Mouse (Mus musculus) embryonic facial prominence, embryonic 15.5 days (tissue): Measurements from ENCODE around the gene Efna4. TPM values are rescaled to one million over a fixed set of nuclear protein-coding genes. Genes with fewer than 3 reads are reported as not detected.
A peak's percentile ranks its signal among the peaks of the same experiment; 100 is the strongest.

ENCODE experiments used
- ATAC-seq: fragments of 200-750 bp; cut with Nextera tagmentation; 2 replicates; pipeline ENCODE4 v1.8.0; 2017; ENCODE audit warnings: low read depth, moderate TSS enrichment; ENCODE audit not compliant: insufficient number of reproducible peaks, low FRiP score, low TSS enrichment
- H3K27ac ChIP-seq: fragments of 300-500 bp; sonication (generic); replicated peaks from 2 replicates; pipeline ENCODE4 v1.5.1; 2015; ENCODE audit warnings: mild to moderate bottlenecking, inconsistent platforms
- H3K27me3 ChIP-seq: fragments of 300-500 bp; sonication (generic); 2 replicates; pipeline ENCODE4 v1.6.1; 2015; ENCODE audit warnings: inconsistent platforms
- H3K36me3 ChIP-seq: fragments of 300-500 bp; sonication (generic); 2 replicates; pipeline ENCODE4 v1.6.1; 2015; ENCODE audit warnings: mild to moderate bottlenecking, inconsistent platforms
- H3K4me1 ChIP-seq: fragments of 300-500 bp; sonication (generic); 2 replicates; pipeline ENCODE4 v1.6.1; 2015; ENCODE audit warnings: inconsistent platforms
- H3K4me2 ChIP-seq: fragments of 300-500 bp; sonication (generic); replicated peaks from 2 replicates; pipeline ENCODE4 v1.6.1; 2015; ENCODE audit warnings: mild to moderate bottlenecking, inconsistent platforms
- H3K4me3 ChIP-seq: fragments of 300-500 bp; sonication (generic); replicated peaks from 2 replicates; pipeline ENCODE4 v1.5.1; 2015; ENCODE audit warnings: mild to moderate bottlenecking, inconsistent platforms
- H3K9ac ChIP-seq: fragments of 300-500 bp; sonication (generic); 2 replicates; pipeline ENCODE4 v1.6.1; 2015; ENCODE audit warnings: inconsistent platforms
- H3K9me3 ChIP-seq: fragments of 300-500 bp; sonication (generic); replicated peaks from 2 replicates; pipeline ENCODE4 v1.6.1; 2016; ENCODE audit warnings: inconsistent platforms
- WGBS: fragments of 180-500 bp; shearing (Covaris S2); methylation state at CpG from one replicate; pipeline ENCODE4 v1.1.7; 2015; 5-methylcytosine and 5-hydroxymethylcytosine counted together
- polyA plus RNA-seq: library from polyadenylated mRNA; unstranded; fragments of >200 nt; fragmentation: Nextera tagmentation; extraction: Ambion mirVana; gene quantifications from 2 replicates; pipeline ENCODE4 v1.2.1, GENCODE M21; 2015

Efna4 gene
- polyA plus RNA-seq: 28.1 and 31.0 TPM in 2 replicates

DNA sequence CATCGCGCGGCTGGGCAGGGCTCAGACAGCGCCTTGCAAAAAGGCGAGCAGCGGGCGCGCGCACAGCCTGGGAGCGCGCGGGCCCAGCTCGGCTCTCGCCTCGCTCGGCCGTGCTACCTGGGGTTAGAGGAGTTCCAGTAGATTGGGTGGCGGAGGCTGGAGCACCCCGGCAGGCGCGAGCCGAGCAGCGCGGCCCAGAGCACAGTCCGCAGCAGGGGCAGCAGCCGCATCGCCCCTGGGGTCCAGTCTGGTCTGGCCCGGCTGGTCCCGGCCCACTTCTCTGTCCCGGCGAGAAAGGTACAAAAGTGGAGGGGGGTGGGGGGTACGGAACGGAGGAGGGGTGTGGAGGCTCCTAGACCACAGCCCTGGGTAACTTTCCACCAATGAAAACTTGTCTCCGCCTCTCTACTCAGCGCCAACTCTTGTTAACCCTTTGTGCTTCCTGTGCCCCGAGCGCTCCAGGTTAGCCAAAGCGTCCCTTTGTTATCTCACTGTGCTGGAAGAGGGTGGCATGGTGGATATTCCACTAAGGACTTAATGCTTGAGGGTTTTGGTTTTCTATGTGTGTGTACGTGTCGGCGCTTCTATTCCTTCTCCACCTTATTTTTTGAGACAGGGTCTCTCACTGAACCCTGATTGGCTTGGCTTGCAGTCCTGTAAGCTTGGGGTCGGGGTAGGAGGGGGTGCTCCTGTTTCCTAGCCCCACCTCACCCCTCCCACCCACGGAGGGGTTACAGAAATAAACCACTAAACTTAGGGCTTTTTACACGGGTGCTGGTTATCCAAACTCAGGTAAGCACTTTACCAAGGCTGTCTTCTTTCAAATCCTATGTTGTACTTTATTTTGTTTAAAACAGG is at the start of gene Efna4:
Efna4 (minus strand) TSS at position 308 of the 858 bp plus-strand sequence.
- Histone ChIP-seq H3K4me2 (peak within 1 kb of the TSS; percentile 58), H3K9ac (peak within 1 kb of the TSS; percentile 87), H3K27ac (peak within 1 kb of the TSS; percentile 91), H3K4me3 (peak within 1 kb of the TSS; percentile 94), H3K4me1 (peaks cover 51% of the 10 kb centered on the region), H3K27me3 (no peaks in the 10 kb centered on the region), H3K36me3 (peaks cover 34% of the 10 kb centered on the region), H3K9me3 (no peaks in the 10 kb centered on the region)
- WGBS: 0% methylated on average over 44 of the region's 44 CpGs
- ATAC-seq: peak; percentile 89

DNA sequence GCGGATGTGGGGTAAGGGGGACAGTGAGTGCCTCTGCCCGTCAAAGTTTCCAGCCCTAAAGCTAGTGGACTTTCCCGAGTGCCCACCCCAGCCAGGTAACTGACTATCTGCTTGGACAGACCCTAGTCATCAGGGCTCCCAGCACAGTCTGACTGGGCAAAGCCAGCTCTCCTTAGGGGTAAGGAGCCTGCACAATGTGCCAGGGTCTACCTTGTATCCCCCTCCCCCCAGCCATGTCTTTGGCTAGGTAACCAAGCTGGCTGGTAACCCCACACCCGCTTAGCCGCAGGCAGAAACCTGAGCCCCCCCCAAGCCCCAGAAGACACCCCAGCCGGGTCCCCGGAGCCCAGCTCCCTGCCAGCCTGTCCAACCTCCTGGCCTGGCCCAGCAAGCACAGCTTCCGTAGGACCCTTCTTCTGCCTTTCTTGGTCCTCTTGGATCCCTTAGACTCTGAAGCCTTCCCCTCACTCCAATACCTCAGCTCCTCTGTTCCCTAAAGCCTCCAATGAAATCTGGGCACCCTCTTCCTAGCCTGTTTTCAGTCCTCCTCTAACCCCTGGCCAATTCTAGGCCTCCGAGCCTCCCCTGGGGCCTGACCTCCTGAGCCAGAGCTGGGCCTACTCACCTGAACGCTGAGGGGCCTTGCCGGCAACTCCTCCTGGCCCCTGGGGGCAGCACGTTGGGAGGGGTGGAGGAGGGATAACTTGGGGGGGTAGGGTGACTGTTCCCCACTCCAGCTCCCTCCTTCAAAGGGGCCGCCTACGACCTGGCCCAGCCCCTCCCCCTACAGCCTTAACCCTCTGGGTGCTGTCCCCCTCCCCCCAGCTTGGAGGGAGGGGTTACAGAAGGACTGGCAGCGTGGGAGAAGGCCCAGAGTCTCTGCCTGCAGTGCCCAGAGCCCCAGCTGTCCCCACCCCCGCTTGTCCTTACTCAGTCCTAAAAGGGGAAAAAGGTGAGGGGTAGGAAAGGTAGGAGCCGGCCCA is 48.9 kb upstream of the Efna4 start:
- Histone ChIP-seq H3K4me1 (peaks cover 68% of the 10 kb centered on the region), H3K27me3 (no peaks in the 10 kb centered on the region), H3K36me3 (no peaks in the 10 kb centered on the region), H3K27ac (peak overlapping the region; percentile 74; the same call in 1 of the 2 replicates), H3K4me2 (peak overlapping the region; percentile 27), H3K9me3 (no peaks in the 10 kb centered on the region), H3K9ac (peak overlapping the region; percentile 3; the same call in 1 of the 2 replicates), H3K4me3 (peak overlapping the region; percentile 19)
- 38% methylated on average over 17 of the region's 17 CpGs for WGBS
- ATAC-seq: no peak

DNA sequence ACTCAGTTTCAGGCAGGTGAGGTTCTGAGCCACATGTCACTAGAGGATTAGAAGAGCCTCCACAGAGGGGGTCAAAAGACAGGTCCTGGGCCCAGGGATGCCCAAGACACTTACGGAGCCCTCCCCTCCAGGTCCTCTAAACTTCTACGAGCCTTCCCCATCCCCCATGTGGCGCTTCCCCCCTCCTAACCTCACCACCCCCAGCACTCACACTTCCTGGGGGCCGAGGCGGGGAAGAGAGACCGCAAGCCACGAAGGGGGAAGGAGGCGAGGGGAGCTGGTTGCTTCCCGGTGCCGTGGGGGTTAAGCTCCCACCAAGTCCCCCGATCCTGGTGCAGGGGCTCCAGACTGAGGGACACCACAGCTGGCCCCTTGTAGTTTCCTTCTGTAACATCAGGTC is 47.6 kb upstream of the Efna4 start:
- 38% methylated on average over 11 of the region's 11 CpGs for WGBS
- H3K4me1 ChIP-seq: peaks cover 55% of the 10 kb centered on the region
- 0 out of 2 replicates have a peak overlapping the region, but pooled peaks have one; percentile 4 for H3K4me3 ChIP-seq
- H3K4me2 ChIP-seq: peak overlapping the region; percentile 27; the same call in 1 of the 2 replicates
- no peak overlapping the region for H3K9ac ChIP-seq
- H3K36me3 ChIP-seq: peaks cover 7% of the 10 kb centered on the region; the same call in 1 of the 2 replicates
- H3K27me3 ChIP-seq: no peaks in the 10 kb centered on the region
- H3K9me3 ChIP-seq: no peaks in the 10 kb centered on the region
- no peak for ATAC-seq
- peak overlapping the region; percentile 74 for H3K27ac ChIP-seq

DNA sequence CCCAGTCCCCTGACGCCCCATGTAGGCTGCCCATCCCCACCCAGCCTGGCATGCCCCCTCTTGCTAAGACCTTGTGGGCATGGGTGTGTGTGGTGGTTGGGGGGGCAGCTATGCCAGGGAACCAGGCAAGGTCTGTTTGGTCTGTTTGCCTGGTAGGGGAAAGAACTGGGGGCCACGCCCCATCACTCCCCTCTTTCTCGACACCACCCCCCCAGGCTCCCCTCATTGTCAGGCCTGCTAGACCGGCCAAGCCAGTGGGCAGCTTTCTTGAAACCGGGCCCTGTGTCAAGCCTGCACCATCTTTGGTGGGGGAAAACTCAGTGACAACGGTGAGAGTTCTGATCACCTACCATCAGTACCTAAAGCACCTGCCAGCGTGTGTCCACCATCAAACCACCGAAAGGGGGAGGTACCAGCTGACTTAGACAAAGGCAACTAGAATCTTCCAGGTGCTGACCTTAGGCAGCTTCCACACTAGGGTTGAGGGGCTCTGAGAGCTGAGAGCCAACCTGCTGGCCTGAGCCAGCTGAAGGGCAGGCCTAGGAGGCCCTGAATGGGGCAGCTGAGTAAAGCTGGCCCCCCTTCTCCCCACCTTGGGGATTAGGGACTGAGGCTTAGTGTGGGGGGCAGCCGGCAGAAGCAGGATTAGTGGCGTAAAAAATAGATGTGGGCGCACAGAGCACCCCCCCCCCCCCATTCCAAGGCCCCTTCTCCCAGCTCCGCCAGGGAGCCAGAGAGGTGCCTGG is 46.7 kb upstream of the Efna4 start:
- Histone ChIP-seq H3K36me3 (peaks cover 12% of the 10 kb centered on the region; the same call in 1 of the 2 replicates), H3K4me2 (peak overlapping the region; percentile 27; the same call in 1 of the 2 replicates), H3K9me3 (no peaks in the 10 kb centered on the region), H3K4me1 (peaks cover 53% of the 10 kb centered on the region), H3K27ac (peak overlapping the region; percentile 74), H3K4me3 (no peak overlapping the region), H3K27me3 (no peaks in the 10 kb centered on the region), H3K9ac (no peak overlapping the region)
- ATAC-seq: no peak
- 46% methylated on average over 11 of the region's 12 CpGs for WGBS

DNA sequence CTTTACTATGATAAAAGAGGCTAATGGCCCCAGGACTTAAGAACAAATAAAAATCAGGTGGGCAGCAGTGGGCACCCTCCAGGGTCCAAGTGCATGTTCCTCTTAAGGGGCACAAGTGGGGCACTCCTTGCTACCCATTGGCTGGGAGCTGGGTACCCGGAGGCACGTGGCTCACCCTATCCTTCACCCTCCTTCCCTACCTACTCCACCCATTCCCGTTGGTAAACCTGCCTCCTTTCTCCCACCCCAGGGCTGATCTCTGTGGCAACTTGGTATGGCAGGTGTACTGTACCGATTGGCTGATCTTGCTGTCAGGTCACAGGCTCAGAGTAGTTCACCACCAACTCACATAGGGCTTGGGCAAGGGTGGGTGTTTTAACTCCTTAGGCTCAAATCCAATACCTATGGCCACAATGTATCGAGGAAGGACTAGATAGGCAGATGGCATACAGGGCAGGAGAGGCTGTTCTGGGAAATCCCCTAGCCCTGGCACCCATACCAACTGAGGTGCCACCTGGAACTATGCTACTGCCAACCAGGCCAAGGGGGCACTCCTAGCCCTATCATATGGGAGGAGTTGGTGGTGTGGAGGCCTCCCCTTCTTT is 45.9 kb upstream of the Efna4 start:
- WGBS: 66% methylated on average over 5 of the region's 5 CpGs
- Histone ChIP-seq H3K4me2 (no peak overlapping the region), H3K27me3 (no peaks in the 10 kb centered on the region), H3K36me3 (peaks cover 12% of the 10 kb centered on the region; the same call in 1 of the 2 replicates), H3K4me1 (peaks cover 59% of the 10 kb centered on the region), H3K4me3 (no peak overlapping the region), H3K9me3 (no peaks in the 10 kb centered on the region), H3K27ac (peak overlapping the region; percentile 74), H3K9ac (no peak overlapping the region)
- no peak for ATAC-seq

DNA sequence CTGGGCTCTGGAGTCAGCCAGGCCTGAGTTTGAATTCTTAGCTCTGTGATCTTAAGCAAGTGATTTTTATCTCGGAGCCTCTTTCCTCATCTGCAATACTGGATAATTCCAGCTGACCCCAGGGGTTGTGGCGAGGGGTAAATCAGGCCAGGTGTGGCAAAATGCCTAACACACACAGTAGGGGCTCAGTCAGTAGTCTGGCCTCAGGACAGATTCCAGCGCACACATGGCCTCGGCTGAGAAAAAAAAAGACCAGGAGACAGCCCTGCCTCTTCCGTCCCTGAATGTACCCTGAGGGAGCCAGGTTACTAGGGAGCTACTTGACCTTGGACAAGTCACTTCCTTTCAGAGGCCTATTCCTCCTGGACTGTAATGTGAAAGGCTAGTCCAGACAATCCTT is 45.1 kb upstream of the Efna4 start:
- WGBS: 61% methylated on average over 5 of the region's 5 CpGs
- no peak overlapping the region for H3K27ac ChIP-seq
- peaks cover 59% of the 10 kb centered on the region for H3K4me1 ChIP-seq
- H3K36me3 ChIP-seq: peaks cover 12% of the 10 kb centered on the region; the same call in 1 of the 2 replicates
- ATAC-seq: no peak
- H3K9ac ChIP-seq: no peak overlapping the region
- no peaks in the 10 kb centered on the region for H3K27me3 ChIP-seq
- no peak overlapping the region for H3K4me3 ChIP-seq
- no peak overlapping the region for H3K4me2 ChIP-seq
- no peaks in the 10 kb centered on the region for H3K9me3 ChIP-seq

DNA sequence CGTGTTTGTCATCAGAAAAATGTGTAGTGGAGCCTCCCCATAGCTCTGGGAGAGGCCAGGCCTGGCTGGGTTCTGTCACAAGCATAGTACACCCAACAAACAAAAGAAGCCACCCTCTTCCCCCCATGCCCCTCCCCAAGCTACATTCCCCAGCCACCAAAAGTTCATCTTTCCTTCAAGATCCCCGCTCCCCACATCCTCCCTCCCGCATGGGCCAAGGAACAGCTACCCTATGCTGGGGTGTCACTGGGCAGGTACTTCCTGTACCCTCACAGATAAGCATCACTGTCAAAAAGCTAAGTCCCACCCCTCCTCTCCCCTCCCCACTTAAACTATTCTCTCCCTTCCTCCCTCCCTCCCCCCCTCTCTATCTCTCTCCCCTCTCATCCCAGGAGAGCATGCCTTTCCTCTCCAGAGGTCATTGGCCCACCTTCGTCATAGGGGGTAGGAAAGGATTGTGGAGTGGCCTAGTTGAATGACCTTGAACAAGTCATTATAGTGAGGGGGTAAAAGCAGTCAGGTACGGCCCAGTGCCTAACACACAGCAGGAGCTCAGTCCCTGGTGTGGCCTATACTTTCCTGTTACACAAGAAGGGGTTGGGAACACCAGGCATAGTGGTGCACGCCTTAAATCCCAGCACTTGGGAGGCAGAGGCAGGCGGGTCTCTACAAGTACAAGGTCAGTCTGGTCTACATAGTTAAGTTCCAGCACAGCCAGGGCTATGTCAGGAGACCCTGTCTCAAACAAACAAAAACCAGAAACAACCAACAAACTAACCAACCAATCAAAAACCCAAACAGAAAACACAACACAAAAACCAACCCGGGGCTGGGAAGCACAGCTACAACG is 44.4 kb upstream of the Efna4 start:
- Histone ChIP-seq H3K9ac (no peak overlapping the region), H3K4me3 (no peak overlapping the region), H3K4me2 (no peak overlapping the region), H3K4me1 (peaks cover 58% of the 10 kb centered on the region), H3K36me3 (peaks cover 12% of the 10 kb centered on the region; the same call in 1 of the 2 replicates), H3K27ac (no peak overlapping the region), H3K27me3 (no peaks in the 10 kb centered on the region), H3K9me3 (no peaks in the 10 kb centered on the region)
- ATAC-seq: no peak
- 82% methylated on average over 9 of the region's 9 CpGs for WGBS

DNA sequence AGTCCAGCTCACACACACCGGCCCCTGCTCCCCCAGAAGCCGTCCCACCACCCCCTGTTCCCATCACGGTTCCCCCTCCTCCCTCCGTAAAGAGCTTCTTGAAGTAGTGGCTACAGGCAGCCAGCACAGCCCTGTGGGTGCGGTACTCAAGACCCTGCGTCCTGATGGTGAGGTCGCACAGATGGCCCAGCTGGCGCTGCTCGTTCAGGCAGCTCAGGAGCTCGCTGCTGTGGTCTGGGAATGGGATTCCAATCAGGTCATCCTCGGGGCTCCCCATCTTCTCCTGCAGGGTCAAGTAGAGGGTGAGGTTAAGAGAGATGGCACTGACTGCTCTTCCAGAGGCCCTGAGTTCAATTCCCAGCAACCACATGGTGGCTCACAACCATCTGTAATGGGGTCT is 43.4 kb upstream of the Efna4 start:
- no peaks in the 10 kb centered on the region for H3K27me3 ChIP-seq
- no peak overlapping the region for H3K9ac ChIP-seq
- H3K9me3 ChIP-seq: no peaks in the 10 kb centered on the region
- 84% methylated on average over 11 of the region's 11 CpGs for WGBS
- no peak for ATAC-seq
- H3K4me2 ChIP-seq: no peak overlapping the region
- H3K4me3 ChIP-seq: no peak overlapping the region
- peaks cover 49% of the 10 kb centered on the region for H3K4me1 ChIP-seq
- H3K27ac ChIP-seq: no peak overlapping the region
- peaks cover 12% of the 10 kb centered on the region; the same call in 1 of the 2 replicates for H3K36me3 ChIP-seq

DNA sequence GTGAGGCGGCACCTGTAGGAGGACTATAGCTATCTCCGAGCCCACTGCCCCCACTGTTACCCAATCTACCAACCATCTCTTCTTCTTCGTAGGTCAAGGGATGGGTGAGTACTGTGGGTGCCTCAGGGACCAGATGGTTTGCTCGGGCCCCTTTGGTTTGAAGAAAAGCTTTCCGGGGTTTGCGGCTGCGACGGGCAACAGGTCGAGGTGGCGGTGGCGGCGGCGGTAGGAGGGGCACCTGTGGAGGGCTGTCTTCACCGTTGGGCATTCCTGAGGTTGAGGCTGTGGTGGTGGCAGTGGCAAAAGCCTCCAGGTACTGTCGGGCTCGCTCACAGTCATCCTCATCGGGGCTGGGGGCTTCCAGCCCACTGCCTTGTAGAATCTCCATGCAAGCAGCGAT is 42.9 kb upstream of the Efna4 start:
- H3K27me3 ChIP-seq: no peaks in the 10 kb centered on the region
- WGBS: 93% methylated on average over 18 of the region's 18 CpGs
- H3K36me3 ChIP-seq: peaks cover 12% of the 10 kb centered on the region; the same call in 1 of the 2 replicates
- H3K27ac ChIP-seq: no peak overlapping the region
- H3K4me1 ChIP-seq: peaks cover 44% of the 10 kb centered on the region
- H3K4me2 ChIP-seq: no peak overlapping the region
- no peak for ATAC-seq
- no peak overlapping the region for H3K9ac ChIP-seq
- H3K4me3 ChIP-seq: no peak overlapping the region
- no peaks in the 10 kb centered on the region for H3K9me3 ChIP-seq
